Mouse (Mus musculus) adrenal gland (tissue): ENCODE measurements around the gene Eef2k.

Source experiments
- intact Hi-C: fragments of 180-260 bp; cut with DNase I; formaldehyde crosslinking; loops from one replicate; pipeline ENCODE4 v1.15.1; 2025

The Eef2k gene

GRCm38 (mm10) chr7:120875540-120876388 lies 33.1 kb downstream of the Eef2k start:
- intact Hi-C loops: no loop called here

- intact Hi-C loops: no loop called here
These were observed 35.6 kb downstream of the Eef2k start for GRCm38 (mm10) chr7:120878271-120878670.

GRCm38 (mm10) chr7:120879972-120880371 lies 37.3 kb downstream of the Eef2k start:
- intact Hi-C loops: no loop called here

GRCm38 (mm10) chr7:120880770-120881169 lies 38.1 kb downstream of the Eef2k start:
- intact Hi-C loops: no loop called here

GRCm38 (mm10) chr7:120881451-120881850 lies 38.8 kb downstream of the Eef2k start:
- intact Hi-C loops: no loop called here

GRCm38 (mm10) chr7:120882674-120883073 lies 40.0 kb downstream of the Eef2k start:
- intact Hi-C loops: no loop called here

GRCm38 (mm10) chr7:120883523-120884290 lies 41.1 kb downstream of the Eef2k start:
- intact Hi-C loops: no loop called here

- intact Hi-C loops: no loop called here
These were observed 42.1 kb downstream of the Eef2k start for GRCm38 (mm10) chr7:120884746-120885145.

- intact Hi-C loops: no loop called here
These were observed 50.5 kb downstream of the Eef2k start for GRCm38 (mm10) chr7:120893123-120893522.

GRCm38 (mm10) chr7:120897054-120897453 lies 54.4 kb downstream of the Eef2k start:
- intact Hi-C loops: no loop called here

- intact Hi-C loops: no loop called here
These were observed 55.2 kb downstream of the Eef2k start for GRCm38 (mm10) chr7:120897711-120898335.

GRCm38 (mm10) chr7:120900191-120900590 lies 57.6 kb downstream of the Eef2k start:
- intact Hi-C loops: no loop called here

GRCm38 (mm10) chr7:120901701-120902100 lies 59.1 kb downstream of the Eef2k start:
- intact Hi-C loops: no loop called here

GRCm38 (mm10) chr7:120902931-120903330 lies 60.3 kb downstream of the Eef2k start:
- intact Hi-C loops: no loop called here

GRCm38 (mm10) chr7:120910172-120910571 lies 67.5 kb downstream of the Eef2k start:
- intact Hi-C loops: loop anchor here (10.0 kb wide), 1 partner anchor 275 kb away; the partner anchor contains the start of gene Uqcrc2

- intact Hi-C loops: loop anchor here (10.0 kb wide), 1 partner anchor 276 kb away; the partner anchor contains the start of gene Uqcrc2
These were observed 68.6 kb downstream of the Eef2k start for GRCm38 (mm10) chr7:120911268-120911667.

GRCm38 (mm10) chr7:120913332-120913731 lies 70.7 kb downstream of the Eef2k start:
- intact Hi-C loops: loop anchor here (10.0 kb wide), 1 partner anchor 279 kb away; the partner anchor contains the start of gene Uqcrc2

GRCm38 (mm10) chr7:120916262-120916875 lies 73.7 kb downstream of the Eef2k start:
- intact Hi-C loops: loop anchor here (10.0 kb wide), 1 partner anchor 282 kb away; the partner anchor contains the start of gene Uqcrc2

GRCm38 (mm10) chr7:120917279-120917591 lies 74.6 kb downstream of the Eef2k start:
- intact Hi-C loops: loop anchor here (1.0 to 10.0 kb wide), 2 partner anchors 82 to 282 kb away; partner anchors contain the start of gene Uqcrc2

- intact Hi-C loops: loop anchor here (1.0 to 10.0 kb wide), 2 partner anchors 83 to 283 kb away; partner anchors contain the start of gene Uqcrc2
These were observed 75.2 kb downstream of the Eef2k start, which contains the start of gene Polr3e for GRCm38 (mm10) chr7:120917592-120918461. Gene Polr3e (plus strand): TSS chr7:120917744.
